ENCODE assay signal across 7 mouse cellular contexts in genomic region chr6:99523679-99524370, GRCm38 (mm10). TPM values are rescaled to one million over a fixed set of nuclear protein-coding genes. Genes with fewer than 3 reads are reported as not detected.
DNase-seq lines count a peak whose midpoint lies in the region; ATAC-seq and TF ChIP-seq lines count a peak whose summit lies in the region.

No protein-coding gene starts in this region.

- TF ChIP-seq CTCF in lung, postnatal 0 days (IDR thresholded peaks at IDR 0.05) = no peak
- no peak for TF ChIP-seq CTCF in small intestine, adult 2 months (IDR thresholded peaks at IDR 0.05; ENCODE audit: extremely low read depth, insufficient read length, insufficient replicate concordance, low read depth, low read length)

- ATAC-seq in lung, postnatal 0 days = no peak
- ATAC-seq in forebrain, embryonic 13.5 days = no peak
- ATAC-seq in limb, embryonic 12.5 days (ENCODE audit: insufficient number of reproducible peaks, insufficient read depth, low FRiP score, low TSS enrichment, low read depth) = no peak

- H3K4me2 ChIP-seq in lung, postnatal 0 days (replicated peaks; ENCODE audit: low read depth, low read length) = peak overlapping the region; percentile 87
- H3K4me2 ChIP-seq in forebrain, embryonic 13.5 days = peak overlapping the region; percentile 92
- H3K4me2 ChIP-seq in limb, embryonic 12.5 days = peak overlapping the region; percentile 95

- H3K27me3 ChIP-seq in lung, postnatal 0 days (replicated peaks; ENCODE audit: insufficient read depth, low read length) = no peaks in the 10 kb centered on the region
- no peaks in the 10 kb centered on the region for H3K27me3 ChIP-seq in forebrain, embryonic 13.5 days
- peaks cover 6% of the 10 kb centered on the region; the same call in 1 of the 2 replicates for H3K27me3 ChIP-seq in limb, embryonic 12.5 days
- no peaks in the 10 kb centered on the region for H3K27me3 ChIP-seq in small intestine, adult 2 months (ENCODE audit: control insufficient read depth, insufficient read depth, low read length)

- 25% methylated on average over 10 of the region's 10 CpGs for WGBS in lung, postnatal 0 days
- WGBS in forebrain, embryonic 13.5 days = 29% methylated on average over 8 of the region's 10 CpGs
- WGBS in limb, embryonic 12.5 days = 34% methylated on average over 10 of the region's 10 CpGs
- WGBS in small intestine, adult 2 months = 24% methylated on average over 10 of the region's 10 CpGs

- no peak for TF ChIP-seq POLR2A in small intestine, adult 2 months (IDR thresholded peaks at IDR 0.05; ENCODE audit: low read depth, low read length)

- no peaks in the 10 kb centered on the region for H3K36me3 ChIP-seq in lung, postnatal 0 days (ENCODE audit: insufficient read depth, low read length)
- H3K36me3 ChIP-seq in forebrain, embryonic 13.5 days (ENCODE audit: poor library complexity, severe bottlenecking) = peaks cover 12% of the 10 kb centered on the region; the same call in 1 of the 2 replicates
- H3K36me3 ChIP-seq in limb, embryonic 12.5 days = peaks cover 12% of the 10 kb centered on the region; the same call in 1 of the 2 replicates
- H3K36me3 ChIP-seq in small intestine, adult 2 months (ENCODE audit: control insufficient read depth, insufficient read depth, low read length) = no peaks in the 10 kb centered on the region

- H3K27ac ChIP-seq in lung, postnatal 0 days (ENCODE audit: low read length) = peak overlapping the region; percentile 100
- H3K27ac ChIP-seq in forebrain, embryonic 13.5 days = peak overlapping the region; percentile 100
- H3K27ac ChIP-seq in limb, embryonic 12.5 days = peak overlapping the region; percentile 98
- peak overlapping the region; percentile 96 for H3K27ac ChIP-seq in small intestine, adult 2 months (ENCODE audit: insufficient read depth, low read depth, low read length)

- DNase-seq in lung, postnatal 0 days (ENCODE audit: low spot score) = no peak
- no peak for DNase-seq in lung, postnatal 36 days
- no peak for DNase-seq in urinary bladder, adult 18-20 months (ENCODE audit: low spot score in 2 of 2)
- DNase-seq in ovary, postnatal 10 days (ENCODE audit: low spot score) = no peak

- 0 out of 2 replicates have a peak overlapping the region, but pooled peaks have one; percentile 99 for H3K9ac ChIP-seq in lung, postnatal 0 days (replicated peaks; ENCODE audit: low read depth)
- H3K9ac ChIP-seq in forebrain, embryonic 13.5 days = peak overlapping the region; percentile 93
- peak overlapping the region; percentile 90 for H3K9ac ChIP-seq in limb, embryonic 12.5 days (replicated peaks)

- H3K4me1 ChIP-seq in lung, postnatal 0 days (ENCODE audit: insufficient read depth, low read depth, low read length) = no peaks in the 10 kb centered on the region
- H3K4me1 ChIP-seq in forebrain, embryonic 13.5 days = peaks cover 11% of the 10 kb centered on the region
- no peaks in the 10 kb centered on the region; the same call in 1 of the 2 replicates for H3K4me1 ChIP-seq in limb, embryonic 12.5 days (replicated peaks)
- H3K4me1 ChIP-seq in small intestine, adult 2 months (ENCODE audit: control insufficient read depth, insufficient read depth, insufficient read length, low read length) = no peaks in the 10 kb centered on the region

- peak overlapping the region; percentile 86 for H3K4me3 ChIP-seq in lung, postnatal 0 days (ENCODE audit: low read depth, low read length)
- peak overlapping the region; percentile 79 for H3K4me3 ChIP-seq in forebrain, embryonic 13.5 days
- H3K4me3 ChIP-seq in limb, embryonic 12.5 days (replicated peaks) = peak overlapping the region; percentile 75
- H3K4me3 ChIP-seq in small intestine, adult 2 months (ENCODE audit: low read depth, low read length) = peak overlapping the region; percentile 90

- H3K9me3 ChIP-seq in lung, postnatal 0 days (ENCODE audit: low read length) = 0 out of 2 replicates have a peak, but pooled peaks cover 5% of the 10 kb centered on the region
- peaks cover 5% of the 10 kb centered on the region; the same call in 1 of the 2 replicates for H3K9me3 ChIP-seq in forebrain, embryonic 13.5 days (replicated peaks)
- H3K9me3 ChIP-seq in limb, embryonic 12.5 days = peaks cover 6% of the 10 kb centered on the region; the same call in 1 of the 2 replicates

- no peak for TF ChIP-seq EP300 in lung, postnatal 0 days (IDR thresholded peaks at IDR 0.05)

RNA-seq across cellular contexts. Expression of gene Foxp1, which starts 1.3 kb away (rescaled TPM):
- 113 and 121 TPM in 2 replicates for polyA plus RNA-seq in lung, postnatal 0 days (2015; fragmentation: Nextera tagmentation; extraction: Ambion mirVana)
- polyA plus RNA-seq in forebrain, embryonic 13.5 days (2015; fragmentation: Nextera tagmentation; extraction: Ambion mirVana) = 51.3 and 55.5 TPM in 2 replicates
- polyA plus RNA-seq in limb, embryonic 12.5 days (2016; fragmentation: Nextera tagmentation; extraction: Ambion mirVana) = 77.4 and 91.0 TPM in 2 replicates
- polyA plus RNA-seq in small intestine, adult 2 months (2012; rRNA removed) = 26.8 and 52.2 TPM in 2 replicates
